Mouse (Mus musculus) brown adipose tissue, adult 24 weeks (tissue): ENCODE data around the gene Arhgap19. TPM values are rescaled to one million over a fixed set of nuclear protein-coding genes. Genes with fewer than 3 reads are reported as not detected.

Experiments
- H3K27ac ChIP-seq: fragments of 200-500 bp; replicated peaks from 2 replicates; pipeline ENCODE4 v1.5.1; 2012; ENCODE audit warnings: low read depth, mild to moderate bottlenecking, low read length
- H3K4me1 ChIP-seq: fragments of 200-500 bp; 2 replicates; pipeline ENCODE4 v1.6.1; 2012; ENCODE audit warnings: low read length, mixed read lengths; ENCODE audit not compliant: control insufficient read depth, insufficient read depth, insufficient read length
- H3K4me3 ChIP-seq: fragments of 200-500 bp; 2 replicates; pipeline ENCODE4 v1.5.1; 2012; ENCODE audit warnings: low read depth, mild to moderate bottlenecking, low read length, moderate library complexity; ENCODE audit not compliant: insufficient read depth
- polyA plus RNA-seq: library from polyadenylated mRNA; stranded (reverse); fragments of >200 nt; gene quantifications from 2 replicates; pipeline ENCODE4 v1.2.4, GENCODE M21; 2012; ENCODE audit not compliant: missing spikeins, insufficient read depth, insufficient read length

Gene Arhgap19
- polyA plus RNA-seq, 1 experiment: 2.5 TPM

DNA sequence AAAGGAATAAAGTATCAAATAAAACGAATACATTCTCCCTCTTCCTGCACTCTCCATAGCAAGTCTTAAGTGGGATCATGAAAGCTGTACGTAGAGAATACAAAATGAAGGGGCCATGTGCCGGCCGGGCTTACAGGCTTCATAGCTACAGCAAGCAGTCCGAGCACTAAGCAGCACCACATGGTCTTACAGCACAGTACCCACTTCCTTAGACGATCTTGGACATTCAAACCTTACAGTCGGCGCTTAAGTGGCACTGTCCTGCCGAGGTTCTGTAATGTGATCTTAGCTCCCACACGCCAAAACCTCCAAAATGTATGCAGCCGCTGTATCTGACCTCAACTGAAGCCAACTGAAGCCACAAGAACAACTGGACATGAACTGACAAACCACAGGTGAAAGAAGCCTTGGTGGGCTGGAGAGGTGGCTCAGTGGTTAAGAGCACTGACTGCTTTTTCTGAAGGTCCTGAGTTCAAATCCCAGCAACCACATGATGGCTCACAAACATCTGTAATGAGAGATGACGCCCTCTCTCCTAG lies 5.0 kb downstream of the Arhgap19 start:
- H3K4me3 ChIP-seq: no peak overlapping the region
- H3K27ac ChIP-seq: no peak overlapping the region

DNA sequence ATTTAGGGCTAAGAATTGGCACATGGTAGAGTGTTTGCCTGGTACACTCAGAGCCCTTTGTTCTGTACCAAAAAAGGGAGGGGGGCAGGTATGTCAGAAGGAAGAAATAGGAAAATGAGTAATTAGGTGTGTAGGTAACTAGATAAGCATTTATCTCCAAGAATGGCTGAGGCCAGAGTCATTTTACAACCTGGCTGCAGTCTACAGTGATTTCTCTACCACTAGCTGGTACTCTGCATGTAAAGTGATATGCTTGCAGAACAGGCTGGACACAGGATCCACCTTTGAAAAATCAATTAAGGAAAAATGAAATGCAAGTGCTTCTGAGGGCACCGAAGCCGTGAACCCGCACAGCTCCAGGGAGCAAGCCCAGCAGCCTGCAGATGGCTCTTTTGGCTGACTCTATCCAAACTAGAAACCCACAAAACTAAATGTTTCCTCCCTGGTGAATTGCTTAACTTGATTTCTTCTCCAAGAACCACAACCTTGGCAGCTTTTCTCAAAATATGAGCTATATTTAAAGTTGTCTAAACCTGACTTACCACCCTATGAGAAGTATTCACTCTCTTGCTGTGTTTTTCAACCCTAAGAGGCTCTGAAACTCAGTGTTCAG lies 5.6 kb downstream of the Arhgap19 start:
- no peak overlapping the region for H3K27ac ChIP-seq
- peaks cover 2% of the 10 kb centered on the region; the same call in 1 of the 2 replicates for H3K4me1 ChIP-seq
- H3K4me3 ChIP-seq: no peak overlapping the region

More for the DNA sequence above, 5.0 kb downstream of the Arhgap19 start:
- peaks cover 2% of the 10 kb centered on the region; the same call in 1 of the 2 replicates for H3K4me1 ChIP-seq

DNA sequence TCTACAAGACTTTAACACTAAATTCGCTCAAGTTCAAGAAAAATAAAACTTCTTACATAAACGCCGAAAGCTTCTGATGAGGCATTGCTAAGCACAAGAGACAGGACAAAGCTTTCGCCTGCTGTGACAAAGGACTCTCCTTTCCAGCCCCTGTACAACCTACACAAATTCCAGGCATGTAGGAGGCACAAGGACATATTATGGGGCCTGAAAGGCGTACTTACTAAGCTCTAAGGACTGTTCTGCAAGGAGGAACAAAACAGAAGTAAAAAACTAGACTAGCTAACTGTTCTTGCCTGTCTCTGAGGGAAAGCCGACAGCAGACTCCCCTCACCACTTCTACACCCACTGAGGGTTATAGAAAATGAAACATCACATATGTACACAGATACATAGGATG lies 6.9 kb downstream of the Arhgap19 start:
- Histone ChIP-seq H3K4me1 (peaks cover 2% of the 10 kb centered on the region; the same call in 1 of the 2 replicates), H3K4me3 (no peak overlapping the region), H3K27ac (no peak overlapping the region)

DNA sequence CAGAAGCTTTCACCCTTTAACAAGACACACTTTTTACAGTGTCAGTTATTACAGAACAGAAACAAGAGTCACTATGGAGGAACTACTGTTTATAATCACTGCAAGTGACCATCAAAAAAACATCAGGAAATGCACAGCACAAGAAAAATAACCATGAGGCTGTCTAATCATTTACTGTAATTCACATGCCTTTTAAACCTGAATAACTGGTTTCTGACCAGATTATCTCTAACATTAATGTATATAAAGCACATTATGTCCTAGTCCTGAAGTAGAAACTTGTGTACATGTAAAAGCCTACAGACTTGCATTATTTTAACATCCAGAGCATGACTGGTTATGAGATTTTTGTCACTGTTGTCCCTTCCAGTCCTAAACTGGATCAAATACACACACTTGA lies 7.8 kb downstream of the Arhgap19 start:
- H3K4me1 ChIP-seq: peaks cover 2% of the 10 kb centered on the region; the same call in 1 of the 2 replicates
- H3K4me3 ChIP-seq: no peak overlapping the region
- no peak overlapping the region for H3K27ac ChIP-seq

DNA sequence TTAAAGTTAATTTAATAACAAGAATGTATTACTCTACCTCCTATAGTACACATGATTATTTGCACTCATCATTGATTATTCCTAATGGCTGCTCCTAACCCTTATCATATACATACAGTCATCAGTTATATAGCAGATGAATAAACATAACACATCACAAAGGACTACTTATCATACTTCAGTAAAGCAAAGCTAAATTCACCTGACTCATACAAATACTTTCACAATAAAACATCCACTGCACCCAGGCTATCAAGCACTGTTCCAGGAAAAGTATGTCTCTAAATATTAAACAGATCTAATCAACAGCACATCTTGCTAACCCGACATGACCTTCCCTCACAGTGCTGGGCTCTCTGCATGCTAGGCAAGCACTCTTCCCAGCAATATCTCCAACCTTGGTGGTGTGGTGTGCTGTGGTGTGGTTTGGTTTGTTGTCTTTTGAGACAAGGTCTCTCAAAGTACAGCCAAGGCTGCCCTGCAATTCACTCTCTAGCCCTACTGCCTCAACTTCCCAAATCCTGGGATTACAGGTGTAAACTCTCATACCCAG lies 8.8 kb downstream of the Arhgap19 start:
- Histone ChIP-seq H3K4me3 (no peak overlapping the region), H3K4me1 (peaks cover 2% of the 10 kb centered on the region; the same call in 1 of the 2 replicates), H3K27ac (no peak overlapping the region)

DNA sequence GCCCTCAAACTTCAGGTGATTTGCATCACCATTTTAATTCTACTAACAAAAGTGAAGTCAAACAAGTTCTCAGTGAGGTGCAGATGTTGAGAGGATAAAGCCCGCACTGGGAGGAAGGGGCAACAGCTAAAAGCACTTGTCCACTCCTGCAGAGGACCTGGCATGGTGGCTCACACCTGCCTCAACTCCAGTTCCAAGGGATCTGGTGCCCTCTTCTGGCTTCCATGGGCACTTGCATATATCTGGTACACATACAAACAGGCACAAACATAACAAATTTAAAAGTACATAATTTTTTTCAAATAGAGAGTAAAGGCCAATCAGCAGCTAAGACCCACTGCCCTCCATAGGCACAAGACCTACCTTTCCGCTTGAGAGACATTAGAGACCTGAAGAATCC lies 10.5 kb downstream of the Arhgap19 start:
- H3K4me3 ChIP-seq: no peak overlapping the region
- H3K4me1 ChIP-seq: no peaks in the 10 kb centered on the region
- H3K27ac ChIP-seq: no peak overlapping the region

DNA sequence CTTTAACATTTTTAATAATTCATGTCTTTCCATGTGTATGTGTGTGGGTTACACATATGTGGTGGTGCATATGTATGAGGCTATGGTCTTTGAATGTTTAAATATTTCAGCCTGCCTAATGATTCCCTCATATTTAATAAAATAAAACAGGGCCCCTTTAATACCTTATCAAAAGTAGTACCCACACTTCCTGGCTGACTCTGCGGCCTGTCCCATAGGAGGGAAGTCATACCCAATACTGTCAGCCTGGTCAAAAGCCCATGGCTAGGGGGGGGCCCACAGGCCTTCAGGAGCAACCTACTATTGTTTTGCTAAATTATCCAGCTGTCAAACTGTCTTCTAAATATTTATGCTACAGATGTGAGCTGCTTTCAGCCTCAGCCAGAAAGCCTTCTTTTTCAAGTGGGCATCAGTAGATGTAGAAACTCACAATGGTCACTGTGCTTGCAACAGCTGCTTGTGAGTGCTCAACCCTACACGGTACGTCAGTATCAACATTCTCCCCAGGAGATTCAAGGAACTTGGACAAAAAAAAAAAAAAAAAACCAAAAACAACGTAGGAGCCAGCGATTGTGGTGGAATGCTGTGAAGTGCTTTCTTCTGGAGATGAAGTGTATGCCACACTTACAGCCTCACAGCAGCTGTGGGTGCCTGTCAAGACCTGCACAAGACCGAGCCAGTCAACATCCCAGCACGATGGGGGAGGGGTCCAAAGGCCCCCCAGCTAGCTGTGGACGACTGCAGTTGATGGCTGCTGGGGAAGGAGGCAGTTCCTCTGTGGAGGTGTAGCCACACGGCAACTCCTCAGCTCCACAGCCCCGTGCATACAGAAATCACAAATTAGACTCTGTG lies 12.5 kb downstream of the Arhgap19 start:
- Histone ChIP-seq H3K4me1 (no peaks in the 10 kb centered on the region), H3K27ac (no peak overlapping the region)

DNA sequence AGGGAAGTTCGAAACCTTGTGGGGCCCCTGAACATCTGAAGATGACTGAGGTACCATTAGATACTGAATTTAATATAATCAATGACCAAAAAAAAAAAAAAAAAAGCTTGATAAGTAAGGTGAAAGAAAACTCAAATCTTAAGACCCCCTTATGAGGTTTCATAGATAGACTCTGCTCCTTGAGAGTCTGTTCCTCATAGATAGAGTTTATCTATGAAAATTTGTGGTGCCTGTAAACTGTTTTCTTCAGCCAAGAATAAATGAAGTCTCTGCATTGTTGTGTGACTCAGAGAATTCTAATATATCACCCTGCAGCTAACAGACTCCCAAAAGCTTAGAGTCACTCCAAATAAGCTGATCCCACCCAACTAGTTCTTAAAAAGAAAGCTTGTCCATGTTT lies 15.0 kb downstream of the Arhgap19 start:
- H3K4me1 ChIP-seq: no peaks in the 10 kb centered on the region
- no peak overlapping the region for H3K27ac ChIP-seq
- H3K4me3 ChIP-seq: no peak overlapping the region

More for the DNA sequence above, 12.5 kb downstream of the Arhgap19 start:
- H3K4me3 ChIP-seq: no peak overlapping the region

DNA sequence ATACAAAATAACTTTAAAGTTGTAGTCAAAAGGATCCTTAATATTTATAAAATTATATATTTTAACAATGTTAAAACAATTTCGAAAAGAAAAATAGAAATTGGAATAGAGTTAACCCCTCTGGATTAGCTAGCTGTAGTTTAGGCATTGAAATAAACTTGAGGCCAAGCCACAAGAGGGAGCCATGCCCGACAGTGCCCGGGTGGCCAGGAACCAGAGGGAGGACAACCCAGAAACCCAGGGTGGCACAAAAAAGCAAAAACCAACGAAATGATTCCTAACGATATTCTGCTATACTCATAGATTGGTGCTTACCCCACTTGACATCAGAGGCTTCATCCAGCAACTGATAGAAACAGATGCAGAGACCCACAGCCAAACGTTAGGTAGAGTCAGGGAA lies 24.3 kb downstream of the Arhgap19 start:
- no peak overlapping the region for H3K27ac ChIP-seq
- no peaks in the 10 kb centered on the region for H3K4me1 ChIP-seq
- no peak overlapping the region for H3K4me3 ChIP-seq

DNA sequence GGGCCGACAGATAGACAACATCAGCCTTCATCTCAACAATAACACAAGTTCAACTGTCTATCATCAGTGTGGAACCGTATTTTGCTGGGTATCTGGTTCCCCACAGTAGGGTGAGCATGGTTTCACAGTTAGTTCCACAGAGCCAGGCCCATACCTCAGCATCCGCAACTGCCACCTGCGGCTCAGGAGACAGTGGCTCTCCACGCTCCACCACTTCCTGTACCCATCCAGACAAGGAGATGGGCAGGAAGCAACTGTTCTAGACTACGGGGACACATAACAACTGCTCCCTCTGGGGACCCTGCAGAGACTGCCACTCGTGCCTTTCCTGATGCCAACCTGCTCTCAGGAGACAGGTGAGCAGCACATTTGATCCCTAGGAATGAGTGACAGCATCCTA lies 33.1 kb downstream of the Arhgap19 start:
- H3K27ac ChIP-seq: no peak overlapping the region
- no peaks in the 10 kb centered on the region for H3K4me1 ChIP-seq
- no peak overlapping the region for H3K4me3 ChIP-seq

DNA sequence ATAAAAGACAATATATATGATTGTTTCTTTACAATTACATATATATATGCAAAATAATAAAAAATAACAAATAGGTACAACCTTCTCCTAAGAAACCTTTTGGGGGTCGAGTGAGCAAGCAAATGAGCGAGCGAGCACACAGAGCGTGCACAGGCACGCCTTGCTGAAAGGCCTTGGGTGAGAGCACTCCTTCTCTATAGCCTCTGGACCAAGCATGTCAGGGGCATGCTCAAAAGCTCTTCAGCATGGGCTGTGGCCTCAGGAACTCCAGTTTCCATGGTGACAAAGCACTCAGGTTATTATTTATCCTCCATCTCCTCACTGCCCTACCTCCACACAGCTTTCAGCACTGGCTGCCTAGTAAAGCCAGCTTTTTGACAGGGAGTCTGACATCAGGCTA lies 35.2 kb downstream of the Arhgap19 start:
- Histone ChIP-seq H3K4me1 (no peaks in the 10 kb centered on the region), H3K27ac (no peak overlapping the region), H3K4me3 (no peak overlapping the region)

DNA sequence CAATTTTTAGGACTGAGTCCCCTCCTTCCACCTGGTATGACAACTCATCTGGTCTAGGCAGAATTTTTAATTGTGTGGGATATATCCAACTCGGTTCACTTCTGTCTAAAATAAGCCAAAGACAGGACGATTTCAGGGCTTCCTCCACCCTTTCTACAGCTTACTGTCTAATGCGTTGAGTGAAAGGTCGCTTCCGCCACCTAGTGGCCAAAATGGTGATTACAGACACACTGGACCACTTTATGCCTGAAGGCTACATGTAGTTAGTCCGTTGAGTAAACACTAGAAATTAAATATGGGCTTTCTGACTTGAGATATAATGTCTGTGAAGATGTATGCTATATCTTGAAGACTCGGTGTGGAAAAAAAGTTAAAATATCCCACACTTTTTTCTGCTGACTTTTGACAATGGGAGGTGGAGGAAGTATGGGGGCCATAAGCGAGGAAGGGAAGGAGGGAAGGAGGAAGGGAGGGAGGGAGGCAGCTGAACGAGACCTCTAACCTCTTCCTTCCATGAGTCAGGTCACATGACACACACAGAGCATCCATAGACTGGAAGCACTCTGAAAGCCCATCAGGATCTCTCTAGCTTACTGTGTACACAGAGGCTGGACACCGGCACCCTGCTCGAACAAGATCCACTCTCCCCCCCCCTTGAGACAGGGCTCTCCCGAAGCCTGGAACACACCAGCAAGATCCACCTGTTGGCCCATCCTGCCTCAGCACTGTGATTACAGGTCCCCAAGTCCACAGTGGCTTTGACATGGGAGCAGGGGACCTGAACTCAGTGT lies 37.8 kb downstream of the Arhgap19 start:
- Histone ChIP-seq H3K4me3 (no peak overlapping the region), H3K4me1 (no peaks in the 10 kb centered on the region), H3K27ac (no peak overlapping the region)

DNA sequence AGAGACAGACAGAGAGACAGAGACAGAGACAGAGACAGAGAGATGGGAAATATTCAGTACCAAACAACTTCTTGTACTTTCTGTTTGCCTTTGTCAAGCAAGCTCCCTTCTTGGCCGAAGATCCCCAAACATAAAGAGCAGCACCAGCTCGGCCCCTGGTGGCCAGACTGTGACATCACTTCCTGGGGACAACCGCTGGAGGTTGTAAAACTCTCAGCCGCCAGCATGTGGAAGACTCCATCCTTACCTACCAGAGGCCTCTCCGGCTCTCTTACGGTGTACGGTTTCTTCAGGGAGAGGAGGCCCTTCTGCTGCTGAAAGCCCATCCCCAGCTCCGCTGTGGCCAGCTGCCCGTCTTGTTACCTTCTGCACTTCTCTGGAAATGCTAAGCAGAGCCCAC lies 40.3 kb downstream of the Arhgap19 start:
- H3K4me3 ChIP-seq: no peak overlapping the region
- H3K4me1 ChIP-seq: no peaks in the 10 kb centered on the region
- H3K27ac ChIP-seq: no peak overlapping the region

DNA sequence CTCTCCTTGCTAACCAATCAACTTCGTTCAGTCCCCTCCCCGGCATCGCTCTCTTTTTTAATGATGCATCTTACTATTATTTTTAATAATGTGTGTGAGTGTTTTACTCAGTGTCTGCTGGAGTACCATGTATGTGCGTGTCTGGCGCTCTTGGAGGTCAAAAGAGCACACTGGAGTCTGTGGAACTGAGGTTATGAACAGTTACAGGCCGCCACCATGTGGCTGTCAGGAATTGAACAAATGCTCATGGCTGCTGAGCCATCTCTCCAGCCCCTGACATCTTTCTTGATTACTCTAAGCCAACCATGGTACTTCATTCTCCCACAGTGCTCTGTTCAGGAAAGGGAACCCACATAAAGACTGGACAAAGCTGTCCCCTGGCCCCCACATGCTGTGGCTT lies 42.1 kb downstream of the Arhgap19 start:
- Histone ChIP-seq H3K27ac (no peak overlapping the region), H3K4me3 (no peak overlapping the region), H3K4me1 (no peaks in the 10 kb centered on the region)

DNA sequence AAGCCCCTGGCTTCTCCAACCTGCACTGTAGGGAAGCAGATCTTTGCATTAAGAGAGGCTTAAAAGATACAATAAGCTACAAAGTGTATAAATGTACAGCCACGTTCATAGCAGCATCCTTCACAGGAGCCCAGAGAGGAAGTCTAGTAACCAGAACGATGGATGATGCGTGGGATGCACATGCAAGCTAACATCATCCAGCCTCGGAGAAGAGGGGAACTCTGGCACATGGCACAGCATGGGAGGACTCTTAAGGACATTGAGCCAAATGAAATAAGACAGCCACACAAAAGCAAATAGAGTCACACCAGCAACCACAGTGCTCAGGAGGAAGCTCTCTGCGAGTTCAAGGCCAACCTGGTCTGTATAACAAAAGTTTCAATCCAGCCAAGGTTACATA lies 42.6 kb downstream of the Arhgap19 start:
- no peaks in the 10 kb centered on the region for H3K4me1 ChIP-seq
- H3K27ac ChIP-seq: no peak overlapping the region
- no peak overlapping the region for H3K4me3 ChIP-seq
